Mouse (Mus musculus) limb, embryonic 11.5 days (tissue): ENCODE measurements around the gene Vwf. TPM values are rescaled to one million over a fixed set of nuclear protein-coding genes. Genes with fewer than 3 reads are reported as not detected.

Experiments used
- ATAC-seq: fragments of 200-750 bp; cut with Nextera tagmentation; 2 replicates; pipeline ENCODE4 v1.8.0; 2017; ENCODE audit warnings: low read depth; ENCODE audit not compliant: insufficient number of reproducible peaks, low FRiP score, low TSS enrichment
- DNase-seq: peaks from one replicate; pipeline ENCODE4 v3.0.0-alpha.2; 2015; ENCODE audit warnings: low spot score
- H3K27ac ChIP-seq: fragments of 300-500 bp; sonication (generic); replicated peaks from 2 replicates; pipeline ENCODE4 v1.5.1; 2014; ENCODE audit warnings: low read depth, mild to moderate bottlenecking, low read length
- H3K27me3 ChIP-seq: fragments of 300-500 bp; sonication (generic); 2 replicates; pipeline ENCODE4 v1.6.1; 2014; ENCODE audit warnings: mild to moderate bottlenecking, low read length, mixed read lengths; ENCODE audit not compliant: control insufficient read depth, insufficient read depth
- H3K36me3 ChIP-seq: fragments of 300-500 bp; sonication (generic); 2 replicates; pipeline ENCODE4 v1.6.1; 2014; ENCODE audit warnings: mild to moderate bottlenecking, low read length, moderate library complexity, mixed read lengths; ENCODE audit not compliant: control insufficient read depth, insufficient read depth
- H3K4me1 ChIP-seq: fragments of 300-500 bp; sonication (generic); 2 replicates; pipeline ENCODE4 v1.6.1; 2014; ENCODE audit warnings: low read length, mixed read lengths; ENCODE audit not compliant: control insufficient read depth, insufficient read depth
- H3K4me2 ChIP-seq: fragments of 300-500 bp; sonication (generic); 2 replicates; pipeline ENCODE4 v1.6.1; 2014; ENCODE audit warnings: low read depth, mild to moderate bottlenecking, moderate library complexity; ENCODE audit not compliant: severe bottlenecking
- H3K4me3 ChIP-seq: fragments of 300-500 bp; sonication (generic); 2 replicates; pipeline ENCODE4 v1.5.1; 2014; ENCODE audit warnings: low read depth, low read length
- H3K9ac ChIP-seq: fragments of 300-500 bp; sonication (generic); 2 replicates; pipeline ENCODE4 v1.6.1; 2014; ENCODE audit warnings: mild to moderate bottlenecking, low read length
- H3K9me3 ChIP-seq: fragments of 300-500 bp; sonication (generic); 2 replicates; pipeline ENCODE4 v1.6.1; 2016; ENCODE audit warnings: low read length; ENCODE audit not compliant: control insufficient read depth
- WGBS: fragments of 180-500 bp; shearing (Covaris S2); extraction: QIAGEN DNeasy Blood & Tissue Kit; methylation state at CpG from one replicate; pipeline ENCODE4 v1.1.7; 2014; 5-methylcytosine and 5-hydroxymethylcytosine counted together
- polyA plus RNA-seq: library from polyadenylated mRNA; unstranded; fragments of >200 nt; fragmentation: Nextera tagmentation; extraction: Ambion mirVana; gene quantifications from 2 replicates; pipeline ENCODE4 v1.2.1, GENCODE M21; 2014

Gene Vwf
- polyA plus RNA-seq, 1 experiment from 2014 or later: 6.1 TPM

GRCm38 (mm10) chr6:125553551-125553950 lies 7.0 kb downstream of the Vwf start:
- Histone ChIP-seq H3K4me2 (no peak overlapping the region), H3K27me3 (no peaks in the 10 kb centered on the region), H3K27ac (no peak overlapping the region), H3K36me3 (no peaks in the 10 kb centered on the region), H3K9ac (no peak overlapping the region), H3K9me3 (no peaks in the 10 kb centered on the region), H3K4me3 (no peak overlapping the region), H3K4me1 (no peaks in the 10 kb centered on the region)
- 82% methylated on average over 4 of the region's 4 CpGs for WGBS
- DNase-seq (no peak), ATAC-seq (no peak)

DNA sequence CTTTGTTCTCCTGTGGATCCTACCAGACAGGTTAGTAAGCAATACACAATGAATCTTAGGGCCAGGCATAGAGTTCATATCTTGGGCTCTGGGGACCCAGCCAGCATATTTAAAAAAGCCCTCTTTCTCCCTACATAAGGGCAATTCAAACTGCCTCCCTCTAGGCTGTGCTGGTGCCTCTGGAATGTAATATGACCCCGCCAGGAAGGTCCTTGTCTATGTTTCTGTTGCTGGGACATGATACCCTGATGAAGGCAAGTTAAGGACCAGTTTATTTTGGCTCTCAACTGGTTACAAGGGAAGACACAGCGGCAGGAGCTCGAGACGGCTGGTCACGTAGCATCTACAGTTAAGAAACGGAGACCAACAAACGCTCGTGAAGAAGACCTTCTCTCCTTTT lies 12.3 kb downstream of the Vwf start:
- Histone ChIP-seq H3K4me2 (no peak overlapping the region), H3K9ac (no peak overlapping the region), H3K4me1 (no peaks in the 10 kb centered on the region), H3K9me3 (no peaks in the 10 kb centered on the region), H3K36me3 (no peaks in the 10 kb centered on the region), H3K27me3 (no peaks in the 10 kb centered on the region), H3K4me3 (no peak overlapping the region), H3K27ac (no peak overlapping the region)
- no peak for ATAC-seq
- WGBS: 85% methylated on average over 8 of the region's 8 CpGs
- no peak for DNase-seq

DNA sequence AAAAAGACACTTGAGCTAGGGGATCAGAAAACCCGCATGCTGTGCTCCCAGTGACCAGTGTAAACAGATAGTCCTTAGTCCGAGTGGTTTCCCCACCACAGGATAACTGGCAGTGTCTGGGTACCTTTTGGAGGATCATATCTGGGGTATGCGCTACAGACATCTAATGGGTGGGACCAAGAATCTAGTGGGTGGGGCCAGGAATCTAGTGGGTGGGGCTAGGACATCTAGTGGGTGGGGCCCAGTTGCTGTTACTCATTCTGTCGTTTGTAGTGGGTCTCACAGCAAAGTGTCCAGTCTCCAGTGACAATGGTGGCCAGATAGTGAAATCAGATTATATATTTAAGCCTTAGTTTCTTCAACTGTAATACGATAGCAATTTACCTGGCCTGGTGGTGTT lies 14.5 kb downstream of the Vwf start:
- H3K36me3 ChIP-seq: no peaks in the 10 kb centered on the region
- H3K4me2 ChIP-seq: no peak overlapping the region
- DNase-seq (no peak), ATAC-seq (no peak)
- no peaks in the 10 kb centered on the region for H3K4me1 ChIP-seq
- WGBS: 80% methylated on average over 5 of the region's 5 CpGs
- H3K27me3 ChIP-seq: no peaks in the 10 kb centered on the region
- H3K27ac ChIP-seq: no peak overlapping the region
- H3K9me3 ChIP-seq: no peaks in the 10 kb centered on the region
- H3K9ac ChIP-seq: no peak overlapping the region
- H3K4me3 ChIP-seq: no peak overlapping the region

DNA sequence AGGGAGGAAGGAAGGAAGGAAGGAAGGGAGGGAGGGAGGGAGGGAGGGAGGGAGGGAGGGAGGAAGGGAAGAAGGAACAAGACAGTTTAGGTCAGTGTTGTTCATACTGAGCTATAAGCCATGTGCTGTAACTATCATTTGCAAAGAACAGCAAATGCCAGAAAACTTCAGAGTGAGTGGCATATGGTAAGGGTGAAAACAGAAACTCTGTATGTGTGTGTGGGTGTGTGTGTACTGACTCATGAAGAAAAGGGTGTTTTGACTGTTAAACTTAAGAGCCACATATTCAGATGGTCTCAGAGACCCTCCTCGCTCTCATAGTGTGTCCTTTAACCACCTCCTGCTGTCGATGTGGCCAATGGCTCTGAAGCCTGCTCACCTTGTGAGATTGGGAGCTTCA lies 14.9 kb downstream of the Vwf start:
- WGBS: 96% methylated on average over 2 of the region's 2 CpGs
- no peak overlapping the region for H3K27ac ChIP-seq
- no peaks in the 10 kb centered on the region for H3K27me3 ChIP-seq
- H3K4me2 ChIP-seq: no peak overlapping the region
- no peaks in the 10 kb centered on the region for H3K36me3 ChIP-seq
- H3K4me1 ChIP-seq: no peaks in the 10 kb centered on the region
- DNase-seq (no peak), ATAC-seq (no peak)
- no peak overlapping the region for H3K4me3 ChIP-seq
- no peak overlapping the region for H3K9ac ChIP-seq
- H3K9me3 ChIP-seq: no peaks in the 10 kb centered on the region

- Histone ChIP-seq H3K27ac (no peak overlapping the region), H3K4me3 (no peak overlapping the region), H3K9me3 (no peaks in the 10 kb centered on the region), H3K4me2 (no peak overlapping the region), H3K9ac (no peak overlapping the region), H3K27me3 (no peaks in the 10 kb centered on the region), H3K36me3 (no peaks in the 10 kb centered on the region), H3K4me1 (no peaks in the 10 kb centered on the region)
- DNase-seq (no peak), ATAC-seq (0 out of 2 replicates have a peak, but pooled peaks have one; percentile 54)
- WGBS: 79% methylated on average over 7 of the region's 7 CpGs
Measured at GRCm38 (mm10) chr6:125564812-125565281, 18.3 kb downstream of the Vwf start.

GRCm38 (mm10) chr6:125565326-125565725 lies 18.8 kb downstream of the Vwf start:
- Histone ChIP-seq H3K9me3 (no peaks in the 10 kb centered on the region), H3K4me2 (no peak overlapping the region), H3K36me3 (no peaks in the 10 kb centered on the region), H3K27me3 (no peaks in the 10 kb centered on the region), H3K27ac (no peak overlapping the region), H3K4me1 (no peaks in the 10 kb centered on the region), H3K9ac (no peak overlapping the region), H3K4me3 (no peak overlapping the region)
- no peak for DNase-seq
- no peak for ATAC-seq
- WGBS: 86% methylated on average over 6 of the region's 6 CpGs

- Histone ChIP-seq H3K4me1 (no peaks in the 10 kb centered on the region), H3K27ac (no peak overlapping the region), H3K9me3 (no peaks in the 10 kb centered on the region), H3K4me2 (no peak overlapping the region), H3K4me3 (no peak overlapping the region), H3K9ac (no peak overlapping the region), H3K36me3 (no peaks in the 10 kb centered on the region), H3K27me3 (no peaks in the 10 kb centered on the region)
- DNase-seq (no peak), ATAC-seq (no peak)
- 86% methylated on average over 3 of the region's 3 CpGs for WGBS
Measured at GRCm38 (mm10) chr6:125566656-125567055, 20.1 kb downstream of the Vwf start.

DNA sequence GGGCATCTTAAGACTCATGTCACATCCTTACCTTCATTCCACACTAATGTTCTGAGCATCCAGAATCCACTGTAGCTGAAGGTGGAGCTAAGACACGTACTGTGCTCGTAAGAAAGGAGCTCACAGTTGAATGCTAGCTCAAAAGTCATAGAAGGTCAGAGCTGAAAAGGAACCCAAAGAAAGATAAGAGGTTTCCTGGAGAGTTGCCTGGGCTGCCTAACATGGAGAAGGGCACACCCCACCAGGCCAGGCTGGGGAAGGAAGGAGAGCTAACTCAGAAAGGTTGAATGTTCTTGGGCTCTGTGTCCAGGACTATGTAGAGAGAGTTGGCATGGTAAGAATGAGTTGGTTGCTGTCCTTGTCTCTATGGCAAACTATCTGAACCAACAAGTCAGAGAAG lies 21.8 kb downstream of the Vwf start:
- Histone ChIP-seq H3K9me3 (no peaks in the 10 kb centered on the region), H3K4me1 (no peaks in the 10 kb centered on the region; the same call in none of the 2 replicates), H3K27me3 (no peaks in the 10 kb centered on the region), H3K4me3 (no peak overlapping the region), H3K9ac (no peak overlapping the region), H3K36me3 (no peaks in the 10 kb centered on the region), H3K27ac (no peak overlapping the region), H3K4me2 (no peak overlapping the region)
- no peak for DNase-seq
- no peak for ATAC-seq
- 85% methylated on average over 2 of the region's 2 CpGs for WGBS
